Mouse (Mus musculus) midbrain, embryonic 16.5 days (tissue): Measurements from ENCODE around the gene Abcb6. TPM values are rescaled to one million over a fixed set of nuclear protein-coding genes. Genes with fewer than 3 reads are reported as not detected.

Experiments
- ATAC-seq: fragments of 200-750 bp; cut with Nextera tagmentation; 2 replicates; pipeline ENCODE4 v1.8.0; 2017; ENCODE audit warnings: moderate TSS enrichment
- H3K27ac ChIP-seq: fragments of 300-500 bp; sonication (generic); 2 replicates; pipeline ENCODE4 v1.5.1; 2014; ENCODE audit warnings: mild to moderate bottlenecking, low read length, mixed read lengths
- H3K27me3 ChIP-seq: fragments of 300-500 bp; sonication (generic); 2 replicates; pipeline ENCODE4 v1.6.1; 2014; ENCODE audit warnings: low read depth, low read length, mixed read lengths; ENCODE audit not compliant: control insufficient read depth, insufficient read depth
- H3K36me3 ChIP-seq: fragments of 300-500 bp; sonication (generic); 2 replicates; pipeline ENCODE4 v1.6.1; 2014; ENCODE audit warnings: mild to moderate bottlenecking, low read length, moderate library complexity, mixed read lengths; ENCODE audit not compliant: control insufficient read depth, insufficient read depth
- H3K4me1 ChIP-seq: fragments of 300-500 bp; sonication (generic); 2 replicates; pipeline ENCODE4 v1.6.1; 2014; ENCODE audit warnings: mild to moderate bottlenecking, low read length, mixed read lengths; ENCODE audit not compliant: control insufficient read depth, insufficient read depth
- H3K4me2 ChIP-seq: fragments of 300-500 bp; sonication (generic); 2 replicates; pipeline ENCODE4 v1.6.1; 2014; ENCODE audit warnings: mild to moderate bottlenecking, low read length, mixed read lengths
- H3K4me3 ChIP-seq: fragments of 300-500 bp; sonication (generic); 2 replicates; pipeline ENCODE4 v1.5.1; 2014; ENCODE audit warnings: low read depth, mild to moderate bottlenecking, low read length, moderate library complexity, mixed read lengths
- H3K9ac ChIP-seq: fragments of 300-500 bp; sonication (generic); 2 replicates; pipeline ENCODE4 v1.6.1; 2014; ENCODE audit warnings: low read depth, low read length, mixed read lengths
- H3K9me3 ChIP-seq: fragments of 300-500 bp; sonication (generic); replicated peaks from 2 replicates; pipeline ENCODE4 v1.6.1; 2014; ENCODE audit warnings: mild to moderate bottlenecking, low read length, mixed read lengths; ENCODE audit not compliant: control insufficient read depth, poor library complexity, severe bottlenecking
- whole genome bisulfite sequencing: fragments of 180-500 bp; shearing (Covaris S2); extraction: QIAGEN DNeasy Blood & Tissue Kit; methylation state at CpG from one replicate; pipeline ENCODE4 v1.1.7; 2014; 5-methylcytosine and 5-hydroxymethylcytosine counted together
- polyA plus RNA-seq: library from polyadenylated mRNA; unstranded; fragments of >200 nt; fragmentation: Nextera tagmentation; extraction: Ambion mirVana; gene quantifications from 2 replicates; pipeline ENCODE4 v1.2.1, GENCODE M21; 2015

The Abcb6 gene
- polyA plus RNA-seq, 1 experiment from 2014 or later = 57.7 TPM

DNA sequence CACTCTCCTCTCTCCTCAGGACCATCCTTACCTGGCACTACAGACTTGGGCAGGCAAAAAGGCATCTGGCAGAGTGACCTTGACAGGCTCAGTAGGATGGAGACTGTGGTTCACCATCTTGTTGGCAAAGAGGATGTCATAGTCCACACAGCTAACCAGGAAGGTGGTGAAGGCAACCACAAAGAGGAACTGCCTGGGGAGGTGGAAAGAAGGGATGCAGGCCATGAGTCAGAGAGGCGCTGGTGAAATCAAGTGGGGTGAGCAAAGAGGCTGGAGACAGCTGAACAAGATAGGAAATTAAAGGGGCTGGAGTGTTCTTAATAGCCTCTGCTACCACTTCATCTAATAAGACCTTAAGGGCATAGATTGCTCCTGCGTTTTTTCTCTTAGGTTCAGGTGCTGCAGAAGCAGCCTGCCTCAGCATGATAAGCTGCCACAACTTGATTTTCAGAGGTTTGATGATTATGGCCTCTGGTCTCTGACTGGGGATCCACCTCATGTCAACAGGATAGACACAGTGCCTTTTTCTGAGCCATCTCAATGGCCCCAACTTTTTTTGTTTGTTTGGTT lies 7.8 kb upstream of the Abcb6 start:
- no peak for ATAC-seq
- Histone ChIP-seq H3K36me3 (peaks cover 37% of the 10 kb centered on the region), H3K4me3 (no peak overlapping the region), H3K9me3 (no peaks in the 10 kb centered on the region), H3K27ac (no peak overlapping the region), H3K9ac (no peak overlapping the region), H3K4me2 (no peak overlapping the region), H3K4me1 (peaks cover 18% of the 10 kb centered on the region), H3K27me3 (no peaks in the 10 kb centered on the region)
- WGBS = 84% methylated on average over 2 of the region's 2 CpGs

GRCm38 (mm10) chr1:75187126-75187525 lies 6.9 kb upstream of the Abcb6 start:
- Histone ChIP-seq H3K4me3 (no peak overlapping the region), H3K9ac (no peak overlapping the region), H3K27ac (no peak overlapping the region), H3K4me1 (peaks cover 14% of the 10 kb centered on the region), H3K9me3 (no peaks in the 10 kb centered on the region), H3K4me2 (no peak overlapping the region), H3K27me3 (no peaks in the 10 kb centered on the region), H3K36me3 (peaks cover 44% of the 10 kb centered on the region)
- no peak for ATAC-seq

DNA sequence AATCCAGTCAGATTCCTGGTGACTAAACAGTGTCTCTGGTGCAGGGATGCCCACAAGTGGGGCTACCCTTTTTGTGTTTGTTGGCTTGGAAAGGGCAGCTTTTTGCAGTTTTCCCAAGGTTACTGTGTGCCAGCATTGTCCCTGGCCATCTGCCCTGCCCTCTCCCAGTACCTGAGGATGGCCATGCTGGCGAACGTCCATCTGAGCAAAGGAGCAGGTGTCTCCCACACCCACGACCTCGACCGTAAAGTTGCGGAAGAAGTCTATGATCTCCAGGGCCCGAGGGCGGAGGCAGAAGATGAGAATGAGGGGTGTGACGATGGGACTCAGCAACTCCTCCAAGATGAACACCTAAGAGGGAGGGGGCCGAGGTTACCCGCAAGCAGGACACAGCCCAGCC lies 5.3 kb upstream of the Abcb6 start:
- Histone ChIP-seq H3K9me3 (no peaks in the 10 kb centered on the region), H3K4me1 (peaks cover 8% of the 10 kb centered on the region), H3K4me2 (no peak overlapping the region), H3K27me3 (no peaks in the 10 kb centered on the region), H3K9ac (no peak overlapping the region), H3K27ac (no peak overlapping the region), H3K4me3 (no peak overlapping the region), H3K36me3 (peaks cover 50% of the 10 kb centered on the region)
- WGBS = 91% methylated on average over 11 of the region's 11 CpGs
- ATAC-seq = no peak

DNA sequence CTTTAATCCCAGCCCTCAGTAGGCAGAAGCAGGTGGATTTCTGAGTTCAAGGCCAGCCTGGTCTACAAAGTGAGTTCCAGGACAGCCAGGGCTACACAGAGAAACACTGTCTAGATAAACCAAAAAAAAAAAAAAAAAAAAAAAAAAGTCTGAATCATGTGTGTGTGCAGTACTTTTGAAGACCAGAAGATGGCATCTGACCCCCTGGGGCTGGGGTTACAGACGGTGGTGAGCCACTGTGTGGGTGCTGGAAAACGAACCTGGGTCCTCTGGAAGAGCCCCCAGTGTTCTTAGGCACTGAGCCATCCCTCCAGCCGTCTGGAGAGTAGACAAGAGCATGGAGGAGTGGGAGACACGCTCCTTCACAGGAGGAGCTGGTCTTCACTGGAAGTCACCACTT lies 2.0 kb upstream of the Abcb6 start:
- Histone ChIP-seq H3K27ac (no peak overlapping the region), H3K9me3 (no peaks in the 10 kb centered on the region), H3K36me3 (peaks cover 43% of the 10 kb centered on the region), H3K4me1 (peaks cover 18% of the 10 kb centered on the region), H3K4me2 (no peak overlapping the region), H3K9ac (no peak overlapping the region), H3K4me3 (no peak overlapping the region), H3K27me3 (no peaks in the 10 kb centered on the region)
- ATAC-seq = no peak
- 65% methylated on average over 4 of the region's 4 CpGs for WGBS

DNA sequence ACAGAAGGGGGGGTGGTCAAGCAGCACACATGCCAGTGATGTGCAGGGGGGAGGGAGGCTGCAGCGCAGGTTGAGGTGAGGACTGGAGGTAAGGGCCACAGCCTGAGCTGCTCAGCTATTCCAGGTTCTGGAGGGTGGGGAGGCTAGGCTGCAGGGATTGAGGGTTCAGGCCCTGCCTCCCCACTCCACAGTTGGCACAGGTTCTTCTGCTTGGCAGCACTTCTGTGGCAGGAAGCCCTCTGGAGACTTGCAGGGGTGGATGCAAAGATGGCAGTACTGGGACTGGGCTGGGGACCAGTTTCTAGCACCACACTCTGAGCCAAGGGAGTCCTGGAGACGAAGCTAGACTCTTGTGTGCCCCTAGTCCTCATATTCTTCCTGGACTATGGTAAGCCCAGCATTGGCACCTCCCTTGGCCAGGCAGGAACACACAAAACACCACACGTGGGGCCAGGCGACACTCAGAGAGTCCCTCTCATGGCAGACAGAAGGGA lies 1.2 kb upstream of the Abcb6 start:
- ATAC-seq = no peak
- WGBS = 85% methylated on average over 4 of the region's 4 CpGs
- Histone ChIP-seq H3K27me3 (no peaks in the 10 kb centered on the region), H3K9me3 (no peaks in the 10 kb centered on the region), H3K4me2 (no peak overlapping the region), H3K36me3 (peaks cover 46% of the 10 kb centered on the region), H3K4me3 (no peak overlapping the region), H3K9ac (no peak overlapping the region), H3K4me1 (peaks cover 18% of the 10 kb centered on the region), H3K27ac (no peak overlapping the region)

DNA sequence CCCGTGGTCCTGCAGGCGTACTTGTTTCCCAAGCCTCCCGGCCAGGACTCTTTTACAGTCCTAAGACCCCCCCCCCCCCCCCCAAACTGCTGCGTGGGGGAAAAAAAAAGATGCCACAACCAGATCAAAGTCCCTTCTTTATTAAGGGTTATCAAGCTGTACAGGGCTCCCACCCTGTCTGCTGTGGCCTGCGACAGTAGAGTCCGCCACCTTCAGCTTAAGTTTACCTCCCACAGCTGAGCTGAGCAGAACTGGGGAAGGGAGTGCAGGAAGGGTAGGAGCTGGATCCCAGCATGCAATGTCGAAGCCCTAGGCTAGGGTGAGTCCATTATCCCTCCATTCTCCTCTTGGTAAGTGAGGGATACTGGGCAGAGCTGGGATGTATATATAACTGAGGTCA lies 549 bp upstream of the Abcb6 start:
- H3K4me2 ChIP-seq = peak overlapping the region; percentile 100
- H3K27me3 ChIP-seq = no peaks in the 10 kb centered on the region
- 37% methylated on average over 7 of the region's 7 CpGs for WGBS
- H3K36me3 ChIP-seq = peaks cover 42% of the 10 kb centered on the region
- peak overlapping the region; percentile 61 for H3K4me3 ChIP-seq
- no peak overlapping the region for H3K27ac ChIP-seq
- H3K4me1 ChIP-seq = peaks cover 18% of the 10 kb centered on the region
- ATAC-seq = peak; percentile 7; the same call in 1 of the 2 replicates
- no peak overlapping the region for H3K9ac ChIP-seq
- no peaks in the 10 kb centered on the region for H3K9me3 ChIP-seq

GRCm38 (mm10) chr1:75179334-75180104 lies 673 bp downstream of the Abcb6 start:
- H3K27me3 ChIP-seq = no peaks in the 10 kb centered on the region
- peak; percentile 51; the same call in 1 of the 2 replicates for ATAC-seq
- no peaks in the 10 kb centered on the region for H3K9me3 ChIP-seq
- H3K4me1 ChIP-seq = peaks cover 18% of the 10 kb centered on the region
- H3K36me3 ChIP-seq = peaks cover 38% of the 10 kb centered on the region
- peak overlapping the region; percentile 100 for H3K4me2 ChIP-seq
- H3K27ac ChIP-seq = peak overlapping the region; percentile 45
- peak overlapping the region; percentile 70 for H3K9ac ChIP-seq
- 9% methylated on average over 23 of the region's 23 CpGs for WGBS
- H3K4me3 ChIP-seq = peak overlapping the region; percentile 61

GRCm38 (mm10) chr1:75168472-75169464 lies 11.4 kb downstream of the Abcb6 start, which contains the start of gene Zfand2b:
Zfand2b (plus strand) TSS chr1:75168646.
- peak within 1 kb of the TSS; percentile 90 for H3K27ac ChIP-seq
- H3K4me1 ChIP-seq = peaks cover 9% of the 10 kb centered on the region
- H3K36me3 ChIP-seq = peaks cover 23% of the 10 kb centered on the region
- no peaks in the 10 kb centered on the region; the same call in 1 of the 2 replicates for H3K27me3 ChIP-seq
- peak within 1 kb of the TSS; percentile 91 for H3K9ac ChIP-seq
- H3K4me3 ChIP-seq = peak within 1 kb of the TSS; percentile 82
- peak within 1 kb of the TSS; percentile 85 for H3K4me2 ChIP-seq
- peak; percentile 96 for ATAC-seq
- H3K9me3 ChIP-seq = no peaks in the 10 kb centered on the region
- under 1% methylated on average over 56 of the region's 59 CpGs for WGBS
